Mouse (Mus musculus): ENCODE measurements around the gene Wipi1.

- no peak for TF ChIP-seq CTCF (IDR thresholded peaks at IDR 0.05; ENCODE audit: low read depth)
- TF ChIP-seq EP300 (IDR thresholded peaks at IDR 0.05; ENCODE audit: low read depth), result 0 out of 2 replicates have a peak, but pooled peaks have one; percentile 72
These were observed 24.0 kb downstream of the Wipi1 start for GRCm38 (mm10) chr11:109587638-109588374.
